Mouse (Mus musculus): ENCODE results near the gene Taf3.

The Taf3 gene

DNA sequence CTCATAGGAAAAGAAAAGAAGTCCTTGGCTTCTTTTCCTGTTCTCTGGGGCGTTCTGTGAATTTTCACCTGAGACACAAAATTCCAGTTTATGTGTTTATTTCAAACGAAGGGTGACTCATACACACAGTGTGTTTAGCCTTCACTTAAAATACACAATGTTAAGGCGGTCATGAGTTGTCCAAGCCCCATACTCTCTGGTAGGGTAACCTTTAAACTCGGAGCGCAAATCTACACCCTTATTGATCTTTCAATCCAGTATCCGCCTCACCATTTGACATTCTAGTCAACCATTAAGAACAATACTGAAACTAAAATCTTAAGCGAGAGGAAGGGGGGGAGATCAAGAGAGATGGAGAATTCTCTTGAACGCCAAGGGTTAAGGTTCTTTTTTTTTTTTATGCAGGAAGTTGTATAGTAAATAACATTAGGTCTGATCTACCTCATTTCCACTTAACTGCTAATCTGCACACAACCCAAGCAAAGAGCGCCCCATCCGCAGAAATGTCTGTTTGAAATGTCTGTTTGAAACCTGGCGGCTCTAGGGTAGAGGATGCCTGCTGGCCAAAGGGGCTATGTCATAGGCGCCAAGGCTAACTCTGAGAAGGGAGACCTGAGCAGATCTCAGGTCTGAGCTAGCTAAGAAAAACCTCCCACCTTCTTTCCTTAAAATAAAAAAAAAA is 172.6 kb downstream of the Taf3 start:
- DNase-seq (ENCODE audit: low spot score) = no peak

DNA sequence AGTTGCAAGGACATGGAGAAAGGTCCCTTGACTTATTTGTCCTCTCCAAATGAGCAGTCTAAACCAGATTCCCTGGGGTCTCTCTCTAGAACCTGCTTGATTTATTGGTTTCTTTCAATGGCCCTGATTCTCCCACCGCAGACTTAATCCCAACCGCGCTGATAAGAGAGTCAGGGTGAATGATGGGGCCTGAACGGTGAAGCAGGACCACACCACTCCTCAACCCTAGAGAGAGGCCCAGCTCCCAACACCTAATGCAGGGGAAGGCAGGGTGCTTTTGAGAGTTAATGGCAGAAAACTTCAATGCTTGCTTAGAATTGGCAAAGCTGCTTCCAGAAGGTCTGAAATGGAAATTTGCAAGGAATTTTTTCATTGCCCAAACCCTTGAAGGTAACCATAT is 173.2 kb downstream of the Taf3 start:
- DNase-seq (ENCODE audit: low spot score) = no peak

DNA sequence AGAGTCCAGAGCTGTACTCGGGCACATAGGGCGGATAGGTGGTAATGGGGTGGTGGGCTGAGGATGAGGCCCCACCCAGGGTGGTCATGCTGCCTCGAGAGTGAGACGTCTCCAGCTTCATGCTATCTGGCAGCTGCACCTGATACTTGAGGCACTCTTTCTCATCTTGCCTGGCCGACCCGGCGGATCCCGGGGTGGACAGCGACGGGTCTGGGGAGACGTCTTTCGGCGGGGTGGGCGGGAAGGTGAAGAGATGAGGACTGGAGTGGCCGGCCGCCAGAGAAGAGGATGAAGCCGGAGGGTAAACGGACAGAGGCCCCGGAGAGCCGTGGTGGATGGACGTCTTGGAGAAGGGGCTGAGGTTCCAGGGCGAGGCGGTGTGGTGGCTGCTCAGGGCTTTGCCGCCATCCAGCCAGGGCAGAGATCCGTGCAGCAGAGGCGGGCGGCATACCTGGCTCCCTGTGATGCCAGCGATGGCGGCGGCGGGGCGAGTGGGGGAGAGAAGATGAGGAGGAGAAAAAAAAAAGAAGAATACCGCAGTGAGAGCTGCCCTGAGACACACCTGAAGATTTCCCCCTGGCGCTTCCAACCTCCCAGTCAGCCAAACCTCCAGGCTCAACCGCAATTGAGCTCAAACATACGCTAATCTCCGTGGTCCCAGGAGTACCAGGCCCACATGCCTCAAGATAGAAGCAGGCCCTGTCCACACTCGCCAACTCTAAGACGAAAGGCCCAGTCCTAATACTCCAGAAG is 173.8 kb downstream of the Taf3 start:
- no peak for DNase-seq (ENCODE audit: low spot score)

GRCm38 (mm10) chr2:9873757-9874156 is 174.6 kb downstream of the Taf3 start:
- DNase-seq (ENCODE audit: low spot score) = no peak

GRCm38 (mm10) chr2:9872682-9873081 is 175.7 kb downstream of the Taf3 start:
- DNase-seq (ENCODE audit: low spot score) = no peak

- no peak for DNase-seq (ENCODE audit: low spot score)
Measured at GRCm38 (mm10) chr2:9871798-9872197, 176.6 kb downstream of the Taf3 start.

GRCm38 (mm10) chr2:9871141-9871716 is 177.2 kb downstream of the Taf3 start:
- no peak for DNase-seq (ENCODE audit: low spot score)

DNA sequence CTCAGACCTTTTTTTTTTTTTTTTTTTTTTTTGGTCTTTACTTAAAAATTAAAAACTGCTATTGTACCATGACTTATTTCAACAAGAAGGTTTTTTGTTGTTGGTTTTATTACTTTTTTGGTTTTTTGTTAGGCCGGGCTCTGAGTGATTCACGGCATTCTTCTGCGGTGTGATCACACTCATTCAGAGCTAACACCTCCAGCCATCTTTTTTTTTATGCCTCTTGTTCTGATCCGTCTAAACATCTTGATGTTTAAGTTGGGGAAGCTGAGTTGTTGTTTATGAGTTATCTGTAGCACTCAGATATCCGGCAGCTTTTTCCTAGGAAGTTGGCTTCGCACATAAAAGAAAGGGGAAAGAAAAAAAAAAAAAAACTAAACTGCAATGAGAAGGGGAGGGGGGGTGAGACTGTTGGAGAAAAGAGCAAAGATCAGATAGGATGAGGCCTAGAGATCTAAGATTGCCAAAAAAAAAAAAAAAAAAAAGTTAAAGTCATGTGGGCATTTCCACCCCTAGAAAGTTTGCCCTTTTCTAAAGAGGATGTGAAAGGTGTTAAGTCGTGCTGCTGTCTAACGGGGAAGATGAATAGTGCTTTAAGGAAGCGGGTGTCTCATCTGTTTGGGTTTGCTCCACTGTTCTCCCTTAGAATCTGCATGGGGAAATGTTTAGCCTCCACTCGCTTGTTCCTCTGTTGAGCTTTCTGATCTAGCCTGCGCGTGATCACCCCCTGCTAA is 181.1 kb downstream of the Taf3 start:
- no peak for DNase-seq (ENCODE audit: low spot score)
